Mouse (Mus musculus): ENCODE results near the gene Adam23. TPM values are rescaled to one million over a fixed set of nuclear protein-coding genes. Genes with fewer than 3 reads are reported as not detected.

Adam23 gene
- polyA plus RNA-seq, 1 experiment from 2014 or later: 4.1 TPM

DNA sequence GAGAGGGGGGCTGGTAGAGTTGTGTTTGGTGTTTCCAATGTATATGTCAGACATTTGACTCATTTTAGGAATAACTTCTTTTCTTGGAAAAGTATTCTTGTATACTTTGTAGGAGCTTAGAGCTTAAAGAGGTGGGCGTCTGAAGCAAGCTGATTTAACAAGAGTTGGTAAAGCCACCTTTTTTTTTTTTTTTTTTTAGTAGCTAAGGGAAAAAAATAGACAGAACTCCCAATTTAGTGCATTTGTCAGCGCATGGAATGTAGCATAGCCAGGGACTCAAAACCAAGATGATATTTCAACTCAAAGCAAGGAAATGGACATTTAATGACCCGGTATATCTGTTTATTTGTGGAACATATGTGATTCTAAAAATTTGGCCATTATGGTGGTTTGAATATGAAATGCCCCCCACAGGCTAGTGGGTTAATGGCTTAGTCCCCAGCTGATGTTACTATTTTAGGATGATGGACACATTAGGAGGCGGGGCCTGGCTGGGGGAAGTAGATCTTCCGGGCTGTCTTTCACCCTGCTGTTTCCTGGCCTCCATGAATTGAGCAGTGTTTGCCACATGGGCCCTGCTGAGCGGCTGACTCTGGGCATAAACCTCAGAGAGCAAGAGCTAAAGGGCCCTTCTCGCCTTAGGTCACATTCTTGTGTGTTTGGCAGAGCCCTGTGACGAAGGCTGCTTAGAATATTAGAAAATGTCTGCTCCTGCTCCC is 12.3 kb downstream of the Adam23 start:
- 78% methylated on average over 8 of the region's 8 CpGs for WGBS
- no peak overlapping the region for H3K4me3 ChIP-seq (ENCODE audit: low read depth, low read length)
- ATAC-seq (ENCODE audit: insufficient number of reproducible peaks, low FRiP score, low TSS enrichment, low read depth): no peak
- no peak for DNase-seq (ENCODE audit: low spot score)
- no peak overlapping the region for H3K27ac ChIP-seq (replicated peaks; ENCODE audit: low read depth, low read length)
- no peak overlapping the region for H3K4me2 ChIP-seq (ENCODE audit: low read depth, severe bottlenecking)
- no peak overlapping the region for H3K9ac ChIP-seq (ENCODE audit: low read length)
- no peaks in the 10 kb centered on the region for H3K9me3 ChIP-seq (ENCODE audit: control insufficient read depth, low read length)
- H3K4me1 ChIP-seq (ENCODE audit: control insufficient read depth, insufficient read depth, low read length): no peaks in the 10 kb centered on the region
- H3K27me3 ChIP-seq (ENCODE audit: control insufficient read depth, insufficient read depth, low read length): no peaks in the 10 kb centered on the region
- no peaks in the 10 kb centered on the region for H3K36me3 ChIP-seq (ENCODE audit: control insufficient read depth, insufficient read depth, low read length)

DNA sequence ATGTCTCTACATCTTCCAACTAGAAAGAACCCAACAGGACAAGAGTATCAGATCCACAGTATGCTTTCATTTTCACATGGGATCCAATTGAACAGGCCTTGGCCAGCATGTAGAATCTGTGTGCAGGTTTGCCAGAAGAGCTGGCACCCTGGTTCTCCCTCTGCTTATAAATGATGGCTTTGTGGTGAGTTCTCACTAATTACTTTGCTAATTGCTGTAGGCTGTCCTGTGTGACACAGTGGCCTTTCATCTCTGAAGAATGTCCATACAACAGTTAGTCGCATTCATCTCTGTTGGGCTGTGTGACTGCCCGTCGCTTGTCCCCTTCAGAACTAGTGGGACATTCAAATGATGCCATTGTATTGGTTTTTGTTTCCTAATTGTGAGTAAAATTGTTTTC is 13.5 kb downstream of the Adam23 start:
- Histone ChIP-seq H3K4me3 (ENCODE audit: low read depth, low read length) (no peak overlapping the region), H3K27me3 (ENCODE audit: control insufficient read depth, insufficient read depth, low read length) (no peaks in the 10 kb centered on the region), H3K4me2 (ENCODE audit: low read depth, severe bottlenecking) (no peak overlapping the region), H3K9me3 (ENCODE audit: control insufficient read depth, low read length) (no peaks in the 10 kb centered on the region), H3K36me3 (ENCODE audit: control insufficient read depth, insufficient read depth, low read length) (no peaks in the 10 kb centered on the region), H3K9ac (ENCODE audit: low read length) (no peak overlapping the region), H3K27ac (replicated peaks; ENCODE audit: low read depth, low read length) (no peak overlapping the region), H3K4me1 (ENCODE audit: control insufficient read depth, insufficient read depth, low read length) (no peaks in the 10 kb centered on the region)
- 84% methylated on average over 3 of the region's 3 CpGs for WGBS
- ATAC-seq (ENCODE audit: insufficient number of reproducible peaks, low FRiP score, low TSS enrichment, low read depth) (no peak), DNase-seq (ENCODE audit: low spot score) (no peak)

DNA sequence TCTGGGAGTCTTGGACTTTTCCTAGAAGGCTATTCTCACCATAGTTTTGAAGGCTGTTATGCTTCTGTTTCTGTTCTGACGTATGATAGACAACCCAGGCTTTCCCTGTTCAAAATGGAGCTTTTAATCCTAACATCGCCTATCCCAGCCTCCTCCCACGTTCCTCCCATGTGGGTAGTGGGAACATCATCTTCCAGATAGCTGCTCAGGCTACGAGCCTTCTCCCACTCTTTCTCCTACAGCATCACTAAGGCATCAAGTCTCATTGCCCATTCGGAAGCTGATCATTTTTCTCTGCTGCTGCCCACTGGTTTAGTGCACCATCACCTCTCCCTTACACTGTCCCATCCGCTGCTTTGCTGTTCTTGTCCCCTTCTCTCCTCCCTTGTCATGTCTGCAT is 14.2 kb downstream of the Adam23 start:
- WGBS: 81% methylated on average over 6 of the region's 6 CpGs
- H3K27ac ChIP-seq (replicated peaks; ENCODE audit: low read depth, low read length): no peak overlapping the region

DNA sequence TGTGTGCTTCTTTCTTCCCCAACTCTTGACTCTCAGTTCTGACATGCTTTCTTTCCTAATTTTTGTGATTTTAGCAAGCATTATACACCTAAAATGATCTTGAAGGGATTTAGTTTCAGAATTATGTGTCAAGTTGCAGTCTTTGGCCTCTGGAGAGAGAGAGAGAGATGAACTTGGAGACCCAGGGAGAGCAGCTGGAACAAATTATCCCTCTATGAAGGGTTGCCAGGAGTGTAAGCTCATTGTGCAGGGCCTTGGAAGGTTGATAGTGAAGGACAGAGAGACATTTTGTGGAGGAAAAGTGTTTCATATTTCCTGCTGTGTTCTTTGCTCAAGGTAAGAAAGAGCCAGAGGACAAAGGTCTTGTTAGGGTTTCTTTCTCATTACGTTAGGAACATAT is 18.8 kb downstream of the Adam23 start:
- Histone ChIP-seq H3K9ac (ENCODE audit: low read length) (no peak overlapping the region), H3K9me3 (ENCODE audit: control insufficient read depth, low read length) (no peaks in the 10 kb centered on the region), H3K4me2 (ENCODE audit: low read depth, severe bottlenecking) (no peak overlapping the region), H3K27me3 (ENCODE audit: control insufficient read depth, insufficient read depth, low read length) (no peaks in the 10 kb centered on the region), H3K36me3 (ENCODE audit: control insufficient read depth, insufficient read depth, low read length) (no peaks in the 10 kb centered on the region), H3K4me3 (ENCODE audit: low read depth, low read length) (no peak overlapping the region), H3K27ac (replicated peaks; ENCODE audit: low read depth, low read length) (no peak overlapping the region), H3K4me1 (ENCODE audit: control insufficient read depth, insufficient read depth, low read length) (peaks cover 3% of the 10 kb centered on the region; the same call in 1 of the 2 replicates)
- 22% methylated on average over 1 of the region's 1 CpGs for WGBS
- DNase-seq (ENCODE audit: low spot score): no peak
- ATAC-seq (ENCODE audit: insufficient number of reproducible peaks, low FRiP score, low TSS enrichment, low read depth): no peak

More for the DNA sequence above, 14.2 kb downstream of the Adam23 start:
- DNase-seq (ENCODE audit: low spot score) (no peak), ATAC-seq (ENCODE audit: insufficient number of reproducible peaks, low FRiP score, low TSS enrichment, low read depth) (no peak)
- H3K9ac ChIP-seq (ENCODE audit: low read length): no peak overlapping the region
- H3K4me1 ChIP-seq (ENCODE audit: control insufficient read depth, insufficient read depth, low read length): peaks cover 3% of the 10 kb centered on the region; the same call in 1 of the 2 replicates
- no peak overlapping the region for H3K4me3 ChIP-seq (ENCODE audit: low read depth, low read length)
- H3K27me3 ChIP-seq (ENCODE audit: control insufficient read depth, insufficient read depth, low read length): no peaks in the 10 kb centered on the region
- H3K4me2 ChIP-seq (ENCODE audit: low read depth, severe bottlenecking): no peak overlapping the region
- no peaks in the 10 kb centered on the region for H3K36me3 ChIP-seq (ENCODE audit: control insufficient read depth, insufficient read depth, low read length)
- no peaks in the 10 kb centered on the region for H3K9me3 ChIP-seq (ENCODE audit: control insufficient read depth, low read length)

DNA sequence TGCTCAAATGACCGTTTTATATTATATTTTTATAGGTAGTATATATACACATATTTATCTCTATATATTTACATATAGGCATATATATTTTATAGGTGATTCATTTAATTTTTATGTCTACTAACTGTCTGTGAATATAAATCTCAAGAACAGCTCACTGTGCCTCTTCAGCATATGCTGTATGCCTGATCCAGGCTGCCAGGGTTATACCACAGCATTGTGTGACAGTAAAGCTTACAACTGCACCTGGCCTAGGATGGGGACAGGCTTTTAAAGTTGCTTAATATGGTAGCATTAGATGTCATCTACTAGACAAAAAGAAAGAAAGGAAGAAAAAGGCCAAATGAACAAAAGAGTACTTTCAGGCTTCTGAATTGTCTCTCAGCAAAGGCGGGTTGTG is 27.6 kb downstream of the Adam23 start:
- no peak overlapping the region for H3K4me2 ChIP-seq (ENCODE audit: low read depth, severe bottlenecking)
- H3K27me3 ChIP-seq (ENCODE audit: control insufficient read depth, insufficient read depth, low read length): no peaks in the 10 kb centered on the region
- H3K27ac ChIP-seq (replicated peaks; ENCODE audit: low read depth, low read length): no peak overlapping the region
- no peak for ATAC-seq (ENCODE audit: insufficient number of reproducible peaks, low FRiP score, low TSS enrichment, low read depth)
- no peaks in the 10 kb centered on the region for H3K9me3 ChIP-seq (ENCODE audit: control insufficient read depth, low read length)
- H3K4me1 ChIP-seq (ENCODE audit: control insufficient read depth, insufficient read depth, low read length): no peaks in the 10 kb centered on the region
- no peak for DNase-seq (ENCODE audit: low spot score)
- no peaks in the 10 kb centered on the region for H3K36me3 ChIP-seq (ENCODE audit: control insufficient read depth, insufficient read depth, low read length)
- no peak overlapping the region for H3K4me3 ChIP-seq (ENCODE audit: low read depth, low read length)
- no peak overlapping the region for H3K9ac ChIP-seq (ENCODE audit: low read length)
- WGBS: 64% methylated on average over 2 of the region's 2 CpGs

DNA sequence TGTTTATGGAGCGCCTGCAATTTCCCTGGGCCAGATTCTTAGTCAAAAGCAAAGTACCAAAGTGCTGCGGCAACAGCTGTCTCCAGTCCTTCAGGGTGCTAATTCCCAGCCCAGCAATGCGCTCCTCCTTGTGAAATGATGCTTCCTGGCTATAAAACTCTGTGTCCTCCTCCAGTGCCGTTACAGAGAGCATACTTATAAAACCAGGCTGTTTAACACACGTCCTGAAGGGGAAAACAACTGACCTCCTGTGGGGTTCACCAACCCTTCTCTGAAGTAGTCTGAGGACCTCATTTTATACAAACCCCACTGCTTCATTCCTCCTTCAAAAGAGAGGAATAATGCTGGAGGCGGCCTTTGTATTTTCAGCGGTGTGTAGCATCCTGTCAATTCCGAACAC is 28.0 kb downstream of the Adam23 start:
- 41% methylated on average over 8 of the region's 8 CpGs for WGBS
- H3K4me3 ChIP-seq (ENCODE audit: low read depth, low read length): no peak overlapping the region
- no peak overlapping the region for H3K4me2 ChIP-seq (ENCODE audit: low read depth, severe bottlenecking)
- no peaks in the 10 kb centered on the region for H3K9me3 ChIP-seq (ENCODE audit: control insufficient read depth, low read length)
- DNase-seq (ENCODE audit: low spot score) (no peak), ATAC-seq (ENCODE audit: insufficient number of reproducible peaks, low FRiP score, low TSS enrichment, low read depth) (no peak)
- H3K27ac ChIP-seq (replicated peaks; ENCODE audit: low read depth, low read length): no peak overlapping the region
- H3K27me3 ChIP-seq (ENCODE audit: control insufficient read depth, insufficient read depth, low read length): no peaks in the 10 kb centered on the region
- H3K36me3 ChIP-seq (ENCODE audit: control insufficient read depth, insufficient read depth, low read length): no peaks in the 10 kb centered on the region
- no peaks in the 10 kb centered on the region for H3K4me1 ChIP-seq (ENCODE audit: control insufficient read depth, insufficient read depth, low read length)
- H3K9ac ChIP-seq (ENCODE audit: low read length): no peak overlapping the region

DNA sequence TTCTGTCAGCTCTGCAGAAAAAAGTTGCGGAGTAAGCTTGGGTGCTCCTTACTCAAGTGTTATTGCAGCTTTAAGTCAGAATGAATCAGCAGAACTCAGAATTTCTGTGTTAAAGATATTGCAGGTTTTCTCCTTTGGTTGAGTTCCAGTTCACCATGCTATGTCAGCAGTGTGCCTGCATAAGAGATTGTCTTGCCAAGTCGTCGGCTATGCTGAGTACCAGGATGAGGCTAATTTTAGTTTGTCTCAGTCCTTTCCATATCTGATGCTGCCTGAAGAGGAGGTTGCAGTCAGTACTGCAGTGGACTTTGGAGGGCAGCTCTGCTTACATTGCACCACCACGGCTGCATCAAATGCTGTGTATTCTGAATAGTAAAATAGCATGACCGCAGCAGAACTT is 33.3 kb downstream of the Adam23 start:
- no peak for DNase-seq (ENCODE audit: low spot score)
- WGBS: 93% methylated on average over 5 of the region's 5 CpGs

DNA sequence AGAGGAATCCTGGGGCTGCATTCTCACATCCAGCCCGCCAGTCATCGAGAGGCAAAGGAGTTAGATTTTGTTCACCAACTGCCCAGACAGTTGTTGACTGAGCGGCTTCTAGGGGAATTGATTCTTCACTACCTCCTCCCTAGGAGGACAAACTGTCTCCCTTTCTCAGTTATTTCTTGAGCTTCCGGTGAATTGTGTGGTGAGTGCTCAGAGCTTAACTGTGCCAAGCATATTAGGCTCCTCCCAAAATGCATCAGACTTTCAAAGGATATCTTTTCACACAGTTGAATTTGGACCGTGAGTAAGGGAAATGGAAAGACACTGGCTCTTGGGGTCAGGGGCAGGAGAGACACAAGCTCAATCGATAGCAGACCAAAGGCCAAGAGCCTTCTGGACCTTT is 39.0 kb downstream of the Adam23 start:
- H3K36me3 ChIP-seq (ENCODE audit: control insufficient read depth, insufficient read depth, low read length): no peaks in the 10 kb centered on the region
- H3K9me3 ChIP-seq (ENCODE audit: control insufficient read depth, low read length): no peaks in the 10 kb centered on the region
- no peak for DNase-seq (ENCODE audit: low spot score)
- 90% methylated on average over 6 of the region's 6 CpGs for WGBS
- no peak overlapping the region for H3K9ac ChIP-seq (ENCODE audit: low read length)
- no peak overlapping the region for H3K4me2 ChIP-seq (ENCODE audit: low read depth, severe bottlenecking)
- no peak for ATAC-seq (ENCODE audit: insufficient number of reproducible peaks, low FRiP score, low TSS enrichment, low read depth)
- H3K4me1 ChIP-seq (ENCODE audit: control insufficient read depth, insufficient read depth, low read length): no peaks in the 10 kb centered on the region
- no peak overlapping the region for H3K27ac ChIP-seq (replicated peaks; ENCODE audit: low read depth, low read length)
- no peaks in the 10 kb centered on the region for H3K27me3 ChIP-seq (ENCODE audit: control insufficient read depth, insufficient read depth, low read length)
- no peak overlapping the region for H3K4me3 ChIP-seq (ENCODE audit: low read depth, low read length)

More for the DNA sequence above, 33.3 kb downstream of the Adam23 start:
- Histone ChIP-seq H3K4me3 (ENCODE audit: low read depth, low read length) (no peak overlapping the region), H3K9ac (ENCODE audit: low read length) (no peak overlapping the region), H3K4me1 (ENCODE audit: control insufficient read depth, insufficient read depth, low read length) (no peaks in the 10 kb centered on the region), H3K27me3 (ENCODE audit: control insufficient read depth, insufficient read depth, low read length) (no peaks in the 10 kb centered on the region), H3K9me3 (ENCODE audit: control insufficient read depth, low read length) (no peaks in the 10 kb centered on the region), H3K36me3 (ENCODE audit: control insufficient read depth, insufficient read depth, low read length) (no peaks in the 10 kb centered on the region), H3K27ac (replicated peaks; ENCODE audit: low read depth, low read length) (no peak overlapping the region), H3K4me2 (ENCODE audit: low read depth, severe bottlenecking) (no peak overlapping the region)
- ATAC-seq (ENCODE audit: insufficient number of reproducible peaks, low FRiP score, low TSS enrichment, low read depth): no peak

DNA sequence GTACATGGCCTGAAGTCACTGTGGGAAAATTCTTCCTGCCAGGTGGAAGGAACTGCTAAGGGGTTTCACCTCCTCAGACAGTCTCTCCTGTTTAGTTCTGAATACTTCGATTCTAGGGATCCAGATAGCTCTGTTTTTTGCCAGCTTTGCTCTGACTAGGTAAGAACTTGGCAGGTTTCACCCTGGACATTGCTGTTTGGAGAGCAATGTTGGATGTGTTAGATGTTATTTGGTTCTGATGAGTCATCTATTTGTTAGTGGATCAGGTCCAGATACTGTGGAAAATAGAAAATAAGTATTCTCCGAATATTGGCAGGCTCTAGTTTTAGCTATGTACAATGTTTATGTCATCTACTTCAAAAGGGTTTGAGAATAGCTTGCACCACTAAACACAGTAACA is 41.0 kb downstream of the Adam23 start:
- Histone ChIP-seq H3K4me3 (ENCODE audit: low read depth, low read length) (no peak overlapping the region), H3K9me3 (ENCODE audit: control insufficient read depth, low read length) (no peaks in the 10 kb centered on the region), H3K27me3 (ENCODE audit: control insufficient read depth, insufficient read depth, low read length) (no peaks in the 10 kb centered on the region), H3K27ac (replicated peaks; ENCODE audit: low read depth, low read length) (no peak overlapping the region), H3K4me1 (ENCODE audit: control insufficient read depth, insufficient read depth, low read length) (no peaks in the 10 kb centered on the region), H3K4me2 (ENCODE audit: low read depth, severe bottlenecking) (no peak overlapping the region), H3K36me3 (ENCODE audit: control insufficient read depth, insufficient read depth, low read length) (no peaks in the 10 kb centered on the region), H3K9ac (ENCODE audit: low read length) (no peak overlapping the region)
- DNase-seq (ENCODE audit: low spot score) (no peak), ATAC-seq (ENCODE audit: insufficient number of reproducible peaks, low FRiP score, low TSS enrichment, low read depth) (no peak)
- 83% methylated on average over 2 of the region's 2 CpGs for WGBS
